Mouse (Mus musculus): Measurements from ENCODE around the gene B4galnt1.

The B4galnt1 gene

DNA sequence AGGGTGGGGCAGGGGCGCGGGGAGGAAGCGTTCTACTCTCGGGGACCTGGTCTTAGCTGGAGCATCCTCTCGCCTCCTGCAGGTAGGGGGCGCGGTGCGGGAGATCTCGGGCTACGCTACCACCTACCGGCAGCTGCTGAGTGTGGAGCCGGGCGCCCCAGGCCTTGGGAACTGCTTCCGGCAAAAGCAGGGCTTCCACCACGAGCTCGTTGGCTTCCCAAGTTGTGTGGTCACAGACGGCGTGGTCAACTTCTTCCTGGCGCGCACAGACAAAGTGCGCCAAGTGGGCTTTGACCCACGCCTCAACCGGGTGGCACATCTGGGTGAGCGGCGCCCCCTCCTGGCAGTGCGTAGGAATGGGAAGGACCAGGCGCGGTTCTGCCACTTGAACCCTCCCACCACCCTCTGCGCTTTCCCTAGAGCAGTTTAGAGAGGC is 5.8 kb downstream of the B4galnt1 start:
- DNase-seq (ENCODE audit: low spot score): no peak

GRCm38 (mm10) chr10:127171631-127172200 is 6.7 kb downstream of the B4galnt1 start:
- no peak for DNase-seq (ENCODE audit: low spot score)

- DNase-seq (ENCODE audit: low spot score): no peak
These were observed 8.4 kb downstream of the B4galnt1 start for GRCm38 (mm10) chr10:127173148-127174065.

GRCm38 (mm10) chr10:127174170-127174569 is 9.1 kb downstream of the B4galnt1 start:
- DNase-seq (ENCODE audit: low spot score): no peak

- DNase-seq (ENCODE audit: low spot score): no peak
These were observed 11.2 kb downstream of the B4galnt1 start for GRCm38 (mm10) chr10:127176228-127176627.

DNA sequence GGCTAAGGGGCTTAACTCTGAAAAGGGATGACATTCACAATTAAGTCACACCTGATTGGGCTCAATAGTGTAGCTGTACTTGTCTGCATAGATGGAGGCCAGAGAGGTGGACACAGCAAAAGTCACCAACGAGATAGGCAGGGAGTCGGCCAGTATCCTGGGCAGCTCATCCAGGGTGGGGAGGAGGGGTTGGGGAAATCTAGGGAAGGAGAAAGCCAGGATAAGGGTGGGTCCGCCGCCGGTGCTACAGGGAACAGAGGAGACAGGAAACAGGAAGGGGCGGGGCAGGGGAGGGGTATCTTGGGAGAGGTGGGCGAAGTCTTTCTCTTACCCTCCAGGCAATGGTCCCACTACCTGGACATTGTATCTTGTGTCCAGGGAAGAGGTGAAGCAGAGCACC is 11.7 kb downstream of the B4galnt1 start:
- no peak for DNase-seq (ENCODE audit: low spot score)

GRCm38 (mm10) chr10:127177235-127177634 is 12.2 kb downstream of the B4galnt1 start:
- DNase-seq (ENCODE audit: low spot score): no peak

- no peak for DNase-seq (ENCODE audit: low spot score)
These were observed 12.7 kb downstream of the B4galnt1 start for GRCm38 (mm10) chr10:127177719-127178118.

DNA sequence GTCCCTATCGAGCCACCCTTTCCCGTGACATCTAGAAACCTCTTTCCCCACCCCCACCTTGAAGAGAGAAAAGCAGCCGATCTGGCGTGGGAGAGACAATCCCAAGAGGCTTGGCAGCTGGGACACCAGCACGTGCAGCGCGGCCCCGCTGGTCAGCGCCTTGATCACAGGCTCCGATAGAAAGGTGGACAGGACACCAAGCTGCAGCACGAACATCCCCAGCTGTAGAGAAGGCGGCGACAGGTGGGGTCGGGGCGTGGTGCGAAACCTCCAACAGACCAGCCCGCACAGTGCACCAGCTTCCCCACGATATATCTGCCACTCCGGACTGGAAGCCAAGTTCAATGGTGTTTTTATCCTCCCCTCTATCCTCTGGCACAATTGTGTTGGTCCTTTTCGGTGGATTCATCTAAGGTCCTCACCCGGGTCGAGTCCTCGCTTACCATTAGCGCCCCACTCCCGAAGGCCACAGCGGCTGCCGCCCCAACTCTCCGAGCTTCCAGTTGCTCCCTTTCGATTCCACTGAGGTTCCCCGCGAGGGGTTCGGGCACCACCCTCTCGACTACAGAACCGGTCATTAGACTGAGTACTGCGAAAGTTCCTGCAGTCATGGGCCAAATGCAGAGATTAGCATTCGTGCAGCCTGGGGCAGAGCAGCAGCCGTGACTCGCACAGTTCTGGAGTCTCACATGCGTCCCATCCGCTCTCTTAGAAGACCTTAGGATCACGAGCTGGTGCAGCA is 13.4 kb downstream of the B4galnt1 start:
- DNase-seq (ENCODE audit: low spot score): no peak

GRCm38 (mm10) chr10:127179871-127180694 is 15.1 kb downstream of the B4galnt1 start, which contains the start of gene Slc26a10:
Slc26a10 (minus strand) TSS chr10:127180645.
- DNase-seq (ENCODE audit: low spot score): no peak

GRCm38 (mm10) chr10:127180695-127181047 is 15.6 kb downstream of the B4galnt1 start:
- no peak for DNase-seq (ENCODE audit: low spot score)

- DNase-seq (ENCODE audit: low spot score): no peak
These were observed 16.5 kb downstream of the B4galnt1 start for GRCm38 (mm10) chr10:127181566-127181965.

GRCm38 (mm10) chr10:127182624-127183023 is 17.6 kb downstream of the B4galnt1 start:
- DNase-seq (ENCODE audit: low spot score): no peak

GRCm38 (mm10) chr10:127183759-127184158 is 18.7 kb downstream of the B4galnt1 start:
- no peak for DNase-seq (ENCODE audit: low spot score)

DNA sequence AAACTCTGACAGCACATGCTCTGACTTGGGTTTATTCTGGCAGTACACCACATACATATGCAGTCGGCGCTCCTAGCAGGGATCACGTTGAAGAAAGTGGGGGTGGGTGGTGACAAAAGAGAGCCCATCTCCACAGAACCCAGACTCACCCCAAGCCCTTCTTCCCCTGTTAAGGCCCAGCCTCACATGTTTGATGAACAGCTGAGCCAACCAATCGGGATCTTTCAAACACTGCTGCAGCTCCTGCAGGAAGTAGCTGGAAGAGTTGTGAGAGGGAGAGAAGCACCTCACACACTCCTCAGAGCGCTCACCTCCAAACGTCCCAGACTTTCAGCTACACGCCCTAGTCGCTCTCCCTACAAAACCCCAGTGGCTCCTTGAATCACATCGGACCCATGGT is 20.1 kb downstream of the B4galnt1 start:
- DNase-seq (ENCODE audit: low spot score): no peak

DNA sequence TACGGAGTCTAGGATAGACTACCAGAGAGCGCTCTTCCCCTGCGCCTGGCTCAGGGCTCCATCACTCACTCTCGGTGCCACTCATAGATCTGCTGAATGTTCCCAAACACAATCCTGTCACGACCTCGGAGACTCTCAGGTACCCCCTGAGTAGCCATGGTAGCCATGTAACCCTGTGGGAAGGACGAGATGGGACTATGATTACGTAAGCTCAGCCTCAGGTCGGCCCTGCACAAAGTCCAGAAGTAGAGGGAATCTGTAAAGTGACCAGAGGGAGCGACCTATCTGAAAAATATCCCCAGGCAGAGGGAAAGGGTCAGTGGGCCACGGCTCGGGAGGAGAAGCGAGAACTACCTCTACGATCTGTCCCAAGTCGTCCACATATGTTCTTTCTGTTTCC is 20.5 kb downstream of the B4galnt1 start:
- DNase-seq (ENCODE audit: low spot score): no peak

GRCm38 (mm10) chr10:127186451-127186850 is 21.4 kb downstream of the B4galnt1 start:
- no peak for DNase-seq (ENCODE audit: low spot score)

GRCm38 (mm10) chr10:127187371-127188078 is 22.5 kb downstream of the B4galnt1 start:
- no peak for DNase-seq (ENCODE audit: low spot score)

DNA sequence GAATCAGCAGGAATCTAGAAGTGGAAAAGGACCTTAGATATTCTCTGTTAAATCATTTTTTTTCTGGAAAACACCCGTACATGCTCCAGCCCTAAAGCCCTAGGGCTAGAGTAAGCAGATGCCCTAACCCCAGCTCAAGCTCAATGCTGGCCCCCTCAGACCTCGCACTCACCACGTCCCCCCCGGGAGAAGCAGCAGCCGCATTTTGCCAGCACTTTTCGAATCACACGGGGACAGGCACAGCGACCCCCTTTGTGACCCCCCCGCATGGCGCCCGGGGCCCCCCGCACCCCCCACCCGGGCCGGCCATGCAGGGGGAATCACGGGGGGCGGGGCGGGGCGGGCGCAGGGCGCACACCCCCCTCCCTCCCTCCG is 23.0 kb downstream of the B4galnt1 start:
- DNase-seq (ENCODE audit: low spot score): no peak

DNA sequence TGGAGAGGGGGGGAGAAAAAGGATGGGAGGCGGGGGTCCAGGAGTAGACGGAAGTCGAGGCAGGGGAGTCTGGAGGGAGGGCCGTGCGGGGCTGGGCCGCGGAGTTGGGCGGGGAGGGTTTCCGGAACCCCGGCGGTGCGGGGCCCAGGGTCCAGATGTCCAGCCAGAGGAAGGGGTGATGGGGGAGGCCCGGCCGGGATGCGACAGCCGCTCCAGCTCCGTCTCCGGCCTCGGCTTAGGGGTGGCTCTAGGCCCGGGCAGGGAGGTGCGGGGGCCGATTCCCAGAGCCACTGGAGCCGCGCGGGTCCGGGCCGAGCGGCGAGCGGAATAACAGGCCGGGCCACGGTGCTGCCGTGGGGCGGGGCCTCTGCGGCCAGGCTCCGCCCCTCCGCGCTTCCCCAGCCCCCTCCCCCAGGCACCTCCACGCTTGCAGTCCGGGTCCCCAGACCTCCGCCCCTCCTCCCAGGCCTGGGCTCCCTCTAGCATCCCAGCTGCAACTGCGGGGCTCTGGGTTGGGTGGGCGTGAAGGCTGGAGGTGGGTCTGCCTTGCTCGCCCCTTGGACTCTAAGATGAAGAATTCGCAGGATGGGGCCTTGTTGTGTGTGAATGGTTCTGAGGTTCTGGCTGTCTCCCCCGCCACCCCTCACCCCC is 23.6 kb downstream of the B4galnt1 start:
- no peak for DNase-seq (ENCODE audit: low spot score)
